In genomic region chr2:6352541-6352971, GRCm38 (mm10) we compare ENCODE assay signal across 9 mouse cellular contexts. TPM values are rescaled to one million over a fixed set of nuclear protein-coding genes. Genes with fewer than 3 reads are reported as not detected.
DNase-seq lines count a peak whose midpoint lies in the region; ATAC-seq and TF ChIP-seq lines count a peak whose summit lies in the region.
"Had no signal": no experiment of that assay in that cellular context is flagged by ENCODE, and none has a peak within 500 bp of the region (broad histone marks: within the 10 kb centered on the region; RNA-seq: fewer than 3 reads in every experiment).

No protein-coding gene starts in this region.

- H3K4me2 ChIP-seq in heart, postnatal 0 days (ENCODE audit: low read depth, low read length) = peak overlapping the region; percentile 58
- H3K4me2 ChIP-seq in liver, embryonic 12.5 days = peak overlapping the region; percentile 32
- H3K4me2 ChIP-seq in neural tube, embryonic 15.5 days = peak overlapping the region; percentile 35

- no peaks in the 10 kb centered on the region for H3K9me3 ChIP-seq in heart, postnatal 0 days (replicated peaks; ENCODE audit: control insufficient read depth, low read length)
- H3K9me3 ChIP-seq in liver, embryonic 12.5 days (replicated peaks) = no peaks in the 10 kb centered on the region
- no peaks in the 10 kb centered on the region for H3K9me3 ChIP-seq in neural tube, embryonic 15.5 days (replicated peaks)

- ATAC-seq in heart, postnatal 0 days (ENCODE audit: insufficient read depth, low read depth) = no peak
- ATAC-seq in liver, embryonic 12.5 days = no peak
- no peak for ATAC-seq in neural tube, embryonic 15.5 days (ENCODE audit: low FRiP score)

- DNase-seq in adrenal gland, adult (ENCODE audit: inconsistent age in 2 of 2, low spot score in 1 of 2) = peak; percentile 31 to 72
- DNase-seq in adrenal gland, adult 18-20 months (ENCODE audit: low spot score in 2 of 2) = no peak
- DNase-seq in adrenal gland, adult 8-10 months = peak; percentile 23
- DNase-seq in heart, postnatal 0 days (ENCODE audit: low spot score) = peak; percentile 16
- DNase-seq in right cerebral cortex, adult 18-20 months = no peak
- DNase-seq in frontal cortex, postnatal 36 days (ENCODE audit: low spot score in 2 of 2) = no peak

- peaks cover 26% of the 10 kb centered on the region for H3K4me1 ChIP-seq in heart, postnatal 0 days (ENCODE audit: control insufficient read depth, insufficient read depth)
- peaks cover 32% of the 10 kb centered on the region for H3K4me1 ChIP-seq in liver, embryonic 12.5 days
- H3K4me1 ChIP-seq in neural tube, embryonic 15.5 days = peaks cover 23% of the 10 kb centered on the region

- peak overlapping the region; percentile 23 for H3K4me3 ChIP-seq in heart, postnatal 0 days (ENCODE audit: low read depth, low read length)
- H3K4me3 ChIP-seq in liver, embryonic 12.5 days = no peak overlapping the region
- no peak overlapping the region for H3K4me3 ChIP-seq in neural tube, embryonic 15.5 days (replicated peaks)

- no peak for TF ChIP-seq CTCF in heart, postnatal 0 days (IDR thresholded peaks at IDR 0.05; ENCODE audit: low read depth)

- TF ChIP-seq EP300 in heart, postnatal 0 days (IDR thresholded peaks at IDR 0.05; ENCODE audit: low read depth) = no peak

- H3K27me3 ChIP-seq in heart, postnatal 0 days (ENCODE audit: control insufficient read depth, insufficient read depth, low read length) = no peaks in the 10 kb centered on the region
- H3K27me3 ChIP-seq in liver, embryonic 12.5 days (replicated peaks) = no peaks in the 10 kb centered on the region
- H3K27me3 ChIP-seq in neural tube, embryonic 15.5 days (replicated peaks) = no peaks in the 10 kb centered on the region

- no peaks in the 10 kb centered on the region for H3K36me3 ChIP-seq in heart, postnatal 0 days (replicated peaks; ENCODE audit: control insufficient read depth, insufficient read depth, low read length)
- H3K36me3 ChIP-seq in liver, embryonic 12.5 days = peaks cover 3% of the 10 kb centered on the region; the same call in 1 of the 2 replicates
- H3K36me3 ChIP-seq in neural tube, embryonic 15.5 days = no peaks in the 10 kb centered on the region

- H3K9ac ChIP-seq in heart, postnatal 0 days (replicated peaks; ENCODE audit: low read depth, low read length) = 0 out of 2 replicates have a peak overlapping the region, but pooled peaks have one; percentile 2
- H3K9ac ChIP-seq in liver, embryonic 12.5 days = no peak overlapping the region
- no peak overlapping the region for H3K9ac ChIP-seq in neural tube, embryonic 15.5 days (replicated peaks)

- 28% methylated on average over 14 of the region's 14 CpGs for WGBS in heart, postnatal 0 days
- 35% methylated on average over 14 of the region's 14 CpGs for WGBS in liver, embryonic 12.5 days (ENCODE audit: insufficient replicate concordance)
- WGBS in neural tube, embryonic 15.5 days = 49% methylated on average over 14 of the region's 14 CpGs

- H3K27ac ChIP-seq in heart, postnatal 0 days (ENCODE audit: low read depth) = no peak overlapping the region
- H3K27ac ChIP-seq in liver, embryonic 12.5 days = peak overlapping the region; percentile 45; the same call in 1 of the 2 replicates
- no peak overlapping the region for H3K27ac ChIP-seq in neural tube, embryonic 15.5 days (replicated peaks)
- H3K27ac ChIP-seq: macrophage had no signal

RNA-seq across cellular contexts. Expression of gene Usp6nl, which starts 30.1 kb away (rescaled TPM):
- total RNA-seq in adrenal gland, adult 18-20 months (2021) = 10 to 100 TPM; 20.0 to 41.5 TPM
- total RNA-seq in adrenal gland, adult 8-10 months (2022) = 10 to 100 TPM; 31.7 to 41.4 (median 35.1) TPM
- total RNA-seq in heart, postnatal 0 days (2014; rRNA removed; ENCODE audit: low replicate concordance) = 8.9 and 9.2 TPM in 2 replicates
- polyA plus RNA-seq in heart, postnatal 0 days (2015; fragmentation: Nextera tagmentation; extraction: Ambion mirVana) = 3.1 and 3.4 TPM in 2 replicates
- 7.7 and 7.9 TPM in 2 replicates for polyA plus RNA-seq in liver, embryonic 12.5 days (2016; fragmentation: Nextera tagmentation; extraction: Ambion mirVana)
- polyA plus RNA-seq in neural tube, embryonic 15.5 days (2015; fragmentation: Nextera tagmentation; extraction: Ambion mirVana) = 6.5 TPM in 2 replicates

Comparison
In these comparisons a context has a peak if more than half of its experiments do, and no peak if none do; other contexts are left out.
1. DNase-seq: peak in adrenal gland, adult (2 of 2), adrenal gland, adult 8-10 months (single experiment) and heart, postnatal 0 days (single experiment); none in adrenal gland, adult 18-20 months (0 of 2), right cerebral cortex, adult 18-20 months (single experiment) and frontal cortex, postnatal 36 days (0 of 2).
2. Peak in every context shown above with its lines, with median percentiles within 50 percentile points of each other: H3K4me2 ChIP-seq.